Mouse (Mus musculus) liver, embryonic 13.5 days (tissue): Measurements from ENCODE around the gene Thoc5. TPM values are rescaled to one million over a fixed set of nuclear protein-coding genes. Genes with fewer than 3 reads are reported as not detected.
A peak's percentile ranks its signal among the peaks of the same experiment; 100 is the strongest.

Experiments used
- ATAC-seq: fragments of 200-750 bp; cut with Nextera tagmentation; 2 replicates; pipeline ENCODE4 v1.8.0; 2017; ENCODE audit warnings: low read depth, mild to moderate bottlenecking, moderate number of reproducible peaks, moderate library complexity
- DNase-seq: peaks from one replicate; pipeline ENCODE4 v3.0.0; 2022
- H3K27ac ChIP-seq: fragments of 300-500 bp; sonication (generic); 2 replicates; pipeline ENCODE4 v1.5.1; 2015; ENCODE audit warnings: moderate library complexity, mild to moderate bottlenecking, inconsistent platforms
- H3K27me3 ChIP-seq: fragments of 300-500 bp; sonication (generic); 2 replicates; pipeline ENCODE4 v1.6.1; 2015; ENCODE audit warnings: mild to moderate bottlenecking, inconsistent platforms
- H3K36me3 ChIP-seq: fragments of 300-500 bp; sonication (generic); 2 replicates; pipeline ENCODE4 v1.6.1; 2015; ENCODE audit warnings: mild to moderate bottlenecking, inconsistent platforms
- H3K4me1 ChIP-seq: fragments of 300-500 bp; sonication (generic); replicated peaks from 2 replicates; pipeline ENCODE4 v1.6.1; 2015; ENCODE audit warnings: inconsistent platforms
- H3K4me2 ChIP-seq: fragments of 300-500 bp; sonication (generic); 2 replicates; pipeline ENCODE4 v1.6.1; 2015; ENCODE audit warnings: inconsistent platforms, mild to moderate bottlenecking, moderate library complexity
- H3K4me3 ChIP-seq: fragments of 300-500 bp; sonication (generic); replicated peaks from 2 replicates; pipeline ENCODE4 v1.5.1; 2015; ENCODE audit warnings: mild to moderate bottlenecking, inconsistent platforms
- H3K9ac ChIP-seq: fragments of 300-500 bp; sonication (generic); 2 replicates; pipeline ENCODE4 v1.6.1; 2015; ENCODE audit warnings: mild to moderate bottlenecking, inconsistent platforms
- H3K9me3 ChIP-seq: fragments of 300-500 bp; sonication (generic); replicated peaks from 2 replicates; pipeline ENCODE4 v1.6.1; 2016; ENCODE audit warnings: inconsistent platforms
- WGBS: fragments of 180-500 bp; shearing (Covaris S2); methylation state at CpG from one replicate; pipeline ENCODE4 v1.1.7; 2015; ENCODE audit not compliant: insufficient replicate concordance; 5-methylcytosine and 5-hydroxymethylcytosine counted together
- polyA plus RNA-seq: library from polyadenylated mRNA; unstranded; fragments of >200 nt; fragmentation: Nextera tagmentation; extraction: Ambion mirVana; gene quantifications from 2 replicates; pipeline ENCODE4 v1.2.1, GENCODE M21; 2015

The Thoc5 gene
- polyA plus RNA-seq, 1 experiment from 2014 or later, result 21.7 TPM

- no peak overlapping the region for H3K27ac ChIP-seq
- no peak overlapping the region for H3K9ac ChIP-seq
- no peaks in the 10 kb centered on the region for H3K9me3 ChIP-seq
- no peak overlapping the region for H3K4me2 ChIP-seq
- no peak overlapping the region for H3K4me3 ChIP-seq
- peaks cover 8% of the 10 kb centered on the region for H3K4me1 ChIP-seq
- WGBS, result 6% methylated on average over 8 of the region's 8 CpGs
- DNase-seq (no peak), ATAC-seq (no peak)
- H3K27me3 ChIP-seq, result peaks cover 80% of the 10 kb centered on the region
- no peaks in the 10 kb centered on the region for H3K36me3 ChIP-seq
Measured at GRCm38 (mm10) chr11:4953918-4954317, 58.8 kb downstream of the Thoc5 start.

- Histone ChIP-seq H3K4me3 (no peak overlapping the region), H3K9me3 (no peaks in the 10 kb centered on the region), H3K27ac (no peak overlapping the region), H3K4me2 (no peak overlapping the region), H3K36me3 (no peaks in the 10 kb centered on the region), H3K9ac (no peak overlapping the region), H3K27me3 (no peaks in the 10 kb centered on the region), H3K4me1 (peaks cover 25% of the 10 kb centered on the region)
- WGBS, result 49% methylated on average over 6 of the region's 6 CpGs
- ATAC-seq (no peak), DNase-seq (no peak)
Measured at GRCm38 (mm10) chr11:4963099-4963808, 68.1 kb downstream of the Thoc5 start.

GRCm38 (mm10) chr11:4966325-4966724 lies 71.2 kb downstream of the Thoc5 start:
- WGBS, result 58% methylated on average over 2 of the region's 2 CpGs
- Histone ChIP-seq H3K36me3 (no peaks in the 10 kb centered on the region), H3K9ac (no peak overlapping the region; the same call in 1 of the 2 replicates)

GRCm38 (mm10) chr11:4966888-4967287 lies 71.8 kb downstream of the Thoc5 start:
- Histone ChIP-seq H3K4me3 (no peak overlapping the region), H3K4me1 (peaks cover 44% of the 10 kb centered on the region), H3K4me2 (peak overlapping the region; percentile 48), H3K9me3 (no peaks in the 10 kb centered on the region), H3K27me3 (no peaks in the 10 kb centered on the region), H3K36me3 (no peaks in the 10 kb centered on the region), H3K9ac (no peak overlapping the region; the same call in 1 of the 2 replicates), H3K27ac (peak overlapping the region; percentile 77)
- 8% methylated on average over 5 of the region's 5 CpGs for WGBS
- ATAC-seq (peak; percentile 92), DNase-seq (peak; percentile 48)

More at GRCm38 (mm10) chr11:4966325-4966724, 71.2 kb downstream of the Thoc5 start:
- Histone ChIP-seq H3K27me3 (no peaks in the 10 kb centered on the region), H3K4me2 (peak overlapping the region; percentile 48; the same call in 1 of the 2 replicates), H3K4me3 (no peak overlapping the region), H3K27ac (peak overlapping the region; percentile 77), H3K4me1 (peaks cover 44% of the 10 kb centered on the region), H3K9me3 (no peaks in the 10 kb centered on the region)
- no peak for DNase-seq
- ATAC-seq, result no peak

- Histone ChIP-seq H3K27ac (peak overlapping the region; percentile 77), H3K9me3 (no peaks in the 10 kb centered on the region), H3K4me1 (peaks cover 44% of the 10 kb centered on the region), H3K4me2 (peak overlapping the region; percentile 48), H3K4me3 (no peak overlapping the region), H3K36me3 (no peaks in the 10 kb centered on the region), H3K9ac (peak overlapping the region; percentile 31), H3K27me3 (no peaks in the 10 kb centered on the region)
- ATAC-seq (peak; percentile 76), DNase-seq (peak; percentile 64)
- WGBS, result 20% methylated on average over 2 of the region's 2 CpGs
Measured at GRCm38 (mm10) chr11:4967549-4967948, 72.4 kb downstream of the Thoc5 start.

- Histone ChIP-seq H3K27me3 (no peaks in the 10 kb centered on the region), H3K4me1 (peaks cover 45% of the 10 kb centered on the region), H3K9me3 (no peaks in the 10 kb centered on the region), H3K36me3 (no peaks in the 10 kb centered on the region), H3K4me2 (no peak overlapping the region), H3K9ac (no peak overlapping the region), H3K4me3 (no peak overlapping the region), H3K27ac (no peak overlapping the region; the same call in 1 of the 2 replicates)
- ATAC-seq, result no peak
- 57% methylated on average over 10 of the region's 10 CpGs for WGBS
- DNase-seq, result no peak
Measured at GRCm38 (mm10) chr11:4968376-4968775, 73.3 kb downstream of the Thoc5 start.

- Histone ChIP-seq H3K4me2 (no peak overlapping the region), H3K4me3 (no peak overlapping the region), H3K9ac (no peak overlapping the region), H3K27ac (peak overlapping the region; percentile 68), H3K27me3 (no peaks in the 10 kb centered on the region), H3K4me1 (peaks cover 41% of the 10 kb centered on the region), H3K36me3 (no peaks in the 10 kb centered on the region), H3K9me3 (no peaks in the 10 kb centered on the region)
- 50% methylated on average over 13 of the region's 13 CpGs for WGBS
- ATAC-seq (peak; percentile 70), DNase-seq (peak; percentile 23)
Measured at GRCm38 (mm10) chr11:4972967-4973870, 78.1 kb downstream of the Thoc5 start.

- no peaks in the 10 kb centered on the region for H3K9me3 ChIP-seq
- no peak for DNase-seq
- ATAC-seq, result no peak
- peaks cover 36% of the 10 kb centered on the region for H3K4me1 ChIP-seq
- no peaks in the 10 kb centered on the region for H3K27me3 ChIP-seq
- WGBS, result 49% methylated on average over 2 of the region's 2 CpGs
- peak overlapping the region; percentile 68 for H3K27ac ChIP-seq
- H3K9ac ChIP-seq, result no peak overlapping the region
- no peak overlapping the region for H3K4me3 ChIP-seq
- no peak overlapping the region for H3K4me2 ChIP-seq
- no peaks in the 10 kb centered on the region for H3K36me3 ChIP-seq
Measured at GRCm38 (mm10) chr11:4973871-4974256, 78.7 kb downstream of the Thoc5 start.

GRCm38 (mm10) chr11:4974376-4975122 lies 79.4 kb downstream of the Thoc5 start:
- ATAC-seq (peak; percentile 37; the same call in 1 of the 2 replicates), DNase-seq (no peak)
- H3K27ac ChIP-seq, result peak overlapping the region; percentile 68; the same call in 1 of the 2 replicates

GRCm38 (mm10) chr11:4975623-4976022 lies 80.5 kb downstream of the Thoc5 start:
- 3% methylated on average over 14 of the region's 14 CpGs for WGBS
- H3K27ac ChIP-seq, result 0 out of 2 replicates have a peak overlapping the region, but pooled peaks have one; percentile 5
- DNase-seq (peak; percentile 64), ATAC-seq (0 out of 2 replicates have a peak, but pooled peaks have one; percentile 41)
- no peaks in the 10 kb centered on the region for H3K27me3 ChIP-seq
- H3K4me2 ChIP-seq, result 0 out of 2 replicates have a peak overlapping the region, but pooled peaks have one; percentile 19
- H3K4me3 ChIP-seq, result no peak overlapping the region
- peaks cover 26% of the 10 kb centered on the region for H3K4me1 ChIP-seq
- no peaks in the 10 kb centered on the region for H3K36me3 ChIP-seq
- H3K9ac ChIP-seq, result no peak overlapping the region
- no peaks in the 10 kb centered on the region for H3K9me3 ChIP-seq

More at GRCm38 (mm10) chr11:4974376-4975122, 79.4 kb downstream of the Thoc5 start:
- H3K9me3 ChIP-seq, result no peaks in the 10 kb centered on the region
- WGBS, result 41% methylated on average over 11 of the region's 11 CpGs
- H3K9ac ChIP-seq, result no peak overlapping the region
- no peaks in the 10 kb centered on the region for H3K36me3 ChIP-seq
- no peaks in the 10 kb centered on the region for H3K27me3 ChIP-seq
- no peak overlapping the region for H3K4me2 ChIP-seq
- H3K4me3 ChIP-seq, result no peak overlapping the region
- H3K4me1 ChIP-seq, result peaks cover 33% of the 10 kb centered on the region
